Mouse (Mus musculus) heart, postnatal 0 days (tissue): ENCODE data around the gene Rims1.

Experiments used
- CTCF ChIP-seq: IDR thresholded peaks from 2 replicates; pipeline ENCODE4 v1.5.1; 2016; ENCODE audit warnings: antibody characterized with exemption, control low read depth, low read depth
- EP300 ChIP-seq: IDR thresholded peaks from 2 replicates; pipeline ENCODE4 v1.6.1; 2016; ENCODE audit warnings: antibody characterized with exemption, low read depth

DNA sequence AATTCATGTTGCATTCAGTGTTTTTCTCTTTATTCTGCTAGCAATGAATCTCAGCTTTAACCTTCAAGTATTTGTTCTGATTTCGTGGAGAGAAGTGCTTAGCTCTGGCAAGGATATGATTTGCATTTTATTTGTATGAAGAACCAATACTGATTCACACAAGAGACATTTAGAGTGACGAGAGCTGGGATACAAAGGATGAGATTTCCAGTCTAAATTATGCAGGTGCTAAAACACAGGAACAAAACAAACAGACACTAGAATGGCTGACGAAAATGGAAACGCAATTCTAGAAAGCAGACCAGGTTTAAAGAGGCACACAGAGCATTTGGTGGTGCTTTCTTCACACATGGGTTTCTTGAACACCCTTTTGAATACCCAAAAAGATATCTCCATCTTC is 190.2 kb downstream of the Rims1 start:
- TF ChIP-seq CTCF (no peak), EP300 (no peak)
